Mouse (Mus musculus) B cell, adult 2 months (primary cell): ENCODE results near the gene Cherp.

ENCODE experiments used
- DNase-seq, 2 experiments: peaks; one replicate each; pipeline ENCODE4 v3.0.0; 2022

Gene Cherp

GRCm38 (mm10) chr8:72470684-72471083 is 4.3 kb downstream of the Cherp start:
- DNase-seq: no peak

GRCm38 (mm10) chr8:72469984-72470383 is 5.0 kb downstream of the Cherp start:
- no peak for DNase-seq

- no peak for DNase-seq
Observed at GRCm38 (mm10) chr8:72469243-72469642, 5.8 kb downstream of the Cherp start.

GRCm38 (mm10) chr8:72464211-72464610 is 10.8 kb downstream of the Cherp start:
- no peak for DNase-seq

- DNase-seq: no peak
Observed at GRCm38 (mm10) chr8:72459881-72460533, 15.0 kb downstream of the Cherp start.

GRCm38 (mm10) chr8:72458457-72458856 is 16.6 kb downstream of the Cherp start:
- no peak for DNase-seq

GRCm38 (mm10) chr8:72457806-72458205 is 17.2 kb downstream of the Cherp start:
- DNase-seq: no peak

GRCm38 (mm10) chr8:72455317-72455716 is 19.7 kb downstream of the Cherp start:
- no peak for DNase-seq

- no peak for DNase-seq
Observed at GRCm38 (mm10) chr8:72453904-72454303, 21.1 kb downstream of the Cherp start.

- DNase-seq: no peak
Observed at GRCm38 (mm10) chr8:72451516-72451915, 23.5 kb downstream of the Cherp start.

- DNase-seq: peak; percentile 69 to 72
Observed at GRCm38 (mm10) chr8:72445071-72445470, 30.0 kb downstream of the Cherp start.

GRCm38 (mm10) chr8:72443994-72444350 is 31.1 kb downstream of the Cherp start:
- DNase-seq: no peak

GRCm38 (mm10) chr8:72443338-72443993 is 31.6 kb downstream of the Cherp start, which contains the start of the genes Calr3 and 1700030K09Rik:
TSS of gene Calr3 (minus strand) at chr8:72443870.
TSS of gene 1700030K09Rik (plus strand) at chr8:72443880.
- peak; percentile 97 to 98 for DNase-seq

- DNase-seq: no peak
Observed at GRCm38 (mm10) chr8:72438248-72439015, 36.6 kb downstream of the Cherp start.

GRCm38 (mm10) chr8:72434952-72435351 is 40.1 kb downstream of the Cherp start:
- no peak for DNase-seq

GRCm38 (mm10) chr8:72429676-72430075 is 45.4 kb downstream of the Cherp start:
- peak; percentile 75 to 76 for DNase-seq

GRCm38 (mm10) chr8:72422926-72423325 is 52.1 kb downstream of the Cherp start:
- DNase-seq: peak; percentile 37 to 40

GRCm38 (mm10) chr8:72421362-72422335 is 53.4 kb downstream of the Cherp start, which contains the start of gene Eps15l1:
TSS of gene Eps15l1 (minus strand) at chr8:72421460.
- peak; percentile 98 to 99 for DNase-seq

GRCm38 (mm10) chr8:72420571-72421361 is 54.3 kb downstream of the Cherp start:
- DNase-seq: peak; percentile 51 to 57

- DNase-seq: no peak
Observed at GRCm38 (mm10) chr8:72418073-72418472, 57.0 kb downstream of the Cherp start.

- DNase-seq: no peak
Observed at GRCm38 (mm10) chr8:72415252-72415651, 59.8 kb downstream of the Cherp start.

GRCm38 (mm10) chr8:72413839-72414238 is 61.2 kb downstream of the Cherp start:
- DNase-seq: no peak
